Mouse (Mus musculus) stomach, postnatal 0 days (tissue): ENCODE measurements around the gene Sptbn4. TPM values are rescaled to one million over a fixed set of nuclear protein-coding genes. Genes with fewer than 3 reads are reported as not detected.

Experiments used
- ATAC-seq: fragments of 200-750 bp; cut with Nextera tagmentation; 2 replicates; pipeline ENCODE4 v1.8.0; 2017; ENCODE audit not compliant: low FRiP score, low TSS enrichment
- DNase-seq: peaks from one replicate; pipeline ENCODE4 v3.0.0-alpha.2; 2016; ENCODE audit warnings: low spot score
- H3K27ac ChIP-seq: fragments of 300-500 bp; sonication (generic); replicated peaks from 2 replicates; pipeline ENCODE4 v1.5.1; 2014; ENCODE audit warnings: mild to moderate bottlenecking, control low read depth
- H3K27me3 ChIP-seq: fragments of 300-500 bp; sonication (generic); 2 replicates; pipeline ENCODE4 v1.6.1; 2014; ENCODE audit warnings: low read length; ENCODE audit not compliant: control insufficient read depth, insufficient read depth
- H3K36me3 ChIP-seq: fragments of 300-500 bp; sonication (generic); 2 replicates; pipeline ENCODE4 v1.6.1; 2014; ENCODE audit warnings: low read length, mixed read lengths; ENCODE audit not compliant: control insufficient read depth, insufficient read depth
- H3K4me1 ChIP-seq: fragments of 300-500 bp; sonication (generic); replicated peaks from 2 replicates; pipeline ENCODE4 v1.6.1; 2014; ENCODE audit warnings: antibody characterized with exemption; ENCODE audit not compliant: control insufficient read depth, insufficient read depth
- H3K4me2 ChIP-seq: fragments of 300-500 bp; sonication (generic); replicated peaks from 2 replicates; pipeline ENCODE4 v1.6.1; 2014; ENCODE audit warnings: low read depth, mild to moderate bottlenecking, control low read depth, moderate library complexity
- H3K4me3 ChIP-seq: fragments of 300-500 bp; sonication (generic); 2 replicates; pipeline ENCODE4 v1.5.1; 2014; ENCODE audit warnings: low read depth, low read length, control low read depth
- H3K9ac ChIP-seq: fragments of 300-500 bp; sonication (generic); 2 replicates; pipeline ENCODE4 v1.6.1; 2014; ENCODE audit warnings: mild to moderate bottlenecking, low read length, control low read depth, mixed read lengths
- H3K9me3 ChIP-seq: fragments of 300-500 bp; sonication (generic); 2 replicates; pipeline ENCODE4 v1.6.1; 2016; ENCODE audit warnings: low read length; ENCODE audit not compliant: control insufficient read depth
- CTCF ChIP-seq: IDR thresholded peaks from 2 replicates; pipeline ENCODE4 v1.5.1; 2016; ENCODE audit warnings: antibody characterized with exemption, low read depth, mild to moderate bottlenecking, moderate library complexity
- EP300 ChIP-seq: optimal IDR thresholded peaks from 2 replicates; pipeline ENCODE3; 2016; ENCODE audit warnings: antibody characterized with exemption
- WGBS: fragments of 180-500 bp; shearing (Covaris S2); extraction: QIAGEN DNeasy Blood & Tissue Kit; methylation state at CpG from one replicate; pipeline ENCODE4 v1.1.7; 2014; 5-methylcytosine and 5-hydroxymethylcytosine counted together
- polyA plus RNA-seq: library from polyadenylated mRNA; unstranded; fragments of >200 nt; fragmentation: Nextera tagmentation; extraction: Ambion mirVana; gene quantifications from 2 replicates; pipeline ENCODE4 v1.2.1, GENCODE M21; 2015

Sptbn4 gene
- polyA plus RNA-seq, 1 experiment from 2014 or later, result 0.24 TPM

DNA sequence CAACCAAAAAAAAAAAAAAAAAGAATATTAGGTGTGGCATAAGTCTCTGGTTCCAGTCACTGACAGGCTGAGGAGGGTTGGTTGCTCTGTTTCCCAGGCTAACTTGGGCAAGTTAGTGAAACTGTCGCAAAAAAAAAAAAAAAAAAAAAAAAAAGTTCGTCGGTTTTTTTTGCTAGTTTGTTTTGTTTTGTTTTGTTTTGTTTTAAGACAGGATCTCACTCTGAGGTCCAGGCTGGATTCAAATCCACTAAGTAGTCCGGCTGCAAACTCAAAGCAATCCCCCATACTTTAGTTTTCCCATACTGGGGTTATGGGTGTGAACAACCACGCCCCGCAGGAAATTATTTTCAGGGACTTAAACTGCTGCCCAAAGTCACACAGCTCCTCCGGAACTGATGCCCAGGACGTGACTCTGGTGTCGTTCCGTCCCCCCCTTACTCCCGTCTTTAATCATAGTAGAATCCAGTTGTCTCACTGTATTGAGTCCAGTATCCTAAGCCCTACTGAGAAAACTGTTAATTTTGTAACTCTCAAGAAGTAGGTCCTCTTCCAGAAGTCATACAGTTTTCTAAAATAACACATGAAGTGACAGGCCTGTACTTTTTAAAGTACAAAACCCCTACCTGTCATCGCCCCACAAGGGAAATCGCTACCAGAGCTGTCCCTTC, 38.8 kb upstream of the Sptbn4 start:
- WGBS, result 1% methylated on average over 13 of the region's 13 CpGs
- Histone ChIP-seq H3K27me3 (no peaks in the 10 kb centered on the region), H3K9ac (peak overlapping the region; percentile 51), H3K4me2 (peak overlapping the region; percentile 73), H3K27ac (peak overlapping the region; percentile 87), H3K4me1 (peaks cover 10% of the 10 kb centered on the region; the same call in 1 of the 2 replicates), H3K4me3 (peak overlapping the region; percentile 84), H3K9me3 (no peaks in the 10 kb centered on the region), H3K36me3 (peaks cover 6% of the 10 kb centered on the region)
- no peak for TF ChIP-seq EP300
- TF ChIP-seq CTCF, result no peak
- ATAC-seq (no peak), DNase-seq (no peak)

DNA sequence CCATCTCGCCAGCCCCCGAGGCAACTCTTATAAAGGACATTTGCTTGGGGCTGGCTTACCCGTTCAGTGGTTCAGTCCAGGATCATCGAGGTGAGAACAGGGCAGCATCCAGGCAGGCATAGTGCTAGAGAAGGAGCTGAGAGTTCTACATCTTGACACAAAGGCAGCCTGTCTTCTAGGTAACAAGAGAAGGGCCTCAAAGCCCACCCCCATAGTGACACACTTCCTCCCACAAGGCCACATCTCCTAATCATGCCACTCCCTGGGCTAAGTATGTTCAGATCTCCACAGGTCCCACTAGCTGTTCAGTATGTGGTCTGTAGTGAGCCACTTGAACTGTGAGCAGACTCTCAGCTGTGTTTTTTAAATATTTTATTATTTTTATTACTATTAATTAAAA, 36.4 kb upstream of the Sptbn4 start:
- Histone ChIP-seq H3K27me3 (no peaks in the 10 kb centered on the region), H3K4me3 (no peak overlapping the region), H3K4me1 (peaks cover 4% of the 10 kb centered on the region; the same call in 1 of the 2 replicates), H3K27ac (no peak overlapping the region), H3K9me3 (no peaks in the 10 kb centered on the region), H3K4me2 (no peak overlapping the region), H3K36me3 (no peaks in the 10 kb centered on the region), H3K9ac (no peak overlapping the region)
- ATAC-seq, result no peak
- no peak for DNase-seq
- TF ChIP-seq EP300 (no peak), CTCF (no peak)
- 87% methylated on average over 4 of the region's 4 CpGs for WGBS

DNA sequence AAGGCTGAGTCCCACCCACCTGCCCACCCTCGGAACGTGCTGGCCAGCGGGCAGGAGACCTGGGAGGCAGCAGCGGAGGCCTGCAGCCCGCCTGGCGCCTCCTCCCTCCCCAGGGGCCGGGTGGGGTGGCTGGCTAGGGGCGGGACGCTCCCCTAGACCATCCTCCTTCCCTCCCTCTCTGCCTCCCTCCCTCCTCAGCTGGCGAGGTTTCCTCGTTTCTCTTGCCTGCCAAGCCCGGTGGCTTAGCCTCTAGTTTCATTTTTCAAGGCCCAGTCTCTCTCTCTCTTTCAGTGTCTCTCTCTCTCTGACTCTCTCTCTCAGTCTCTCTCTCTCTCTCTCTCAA, 34.1 kb upstream of the Sptbn4 start:
- Histone ChIP-seq H3K9me3 (no peaks in the 10 kb centered on the region), H3K4me2 (peak overlapping the region; percentile 57), H3K4me3 (peak overlapping the region; percentile 33), H3K27me3 (no peaks in the 10 kb centered on the region), H3K36me3 (no peaks in the 10 kb centered on the region), H3K27ac (peak overlapping the region; percentile 79), H3K9ac (peak overlapping the region; percentile 2), H3K4me1 (no peaks in the 10 kb centered on the region)
- WGBS, result 0% methylated on average over 4 of the region's 12 CpGs
- no peak for TF ChIP-seq EP300
- no peak; the same call in 1 of the 2 replicates for TF ChIP-seq CTCF
- ATAC-seq, result peak; percentile 97
- peak; percentile 99 for DNase-seq

DNA sequence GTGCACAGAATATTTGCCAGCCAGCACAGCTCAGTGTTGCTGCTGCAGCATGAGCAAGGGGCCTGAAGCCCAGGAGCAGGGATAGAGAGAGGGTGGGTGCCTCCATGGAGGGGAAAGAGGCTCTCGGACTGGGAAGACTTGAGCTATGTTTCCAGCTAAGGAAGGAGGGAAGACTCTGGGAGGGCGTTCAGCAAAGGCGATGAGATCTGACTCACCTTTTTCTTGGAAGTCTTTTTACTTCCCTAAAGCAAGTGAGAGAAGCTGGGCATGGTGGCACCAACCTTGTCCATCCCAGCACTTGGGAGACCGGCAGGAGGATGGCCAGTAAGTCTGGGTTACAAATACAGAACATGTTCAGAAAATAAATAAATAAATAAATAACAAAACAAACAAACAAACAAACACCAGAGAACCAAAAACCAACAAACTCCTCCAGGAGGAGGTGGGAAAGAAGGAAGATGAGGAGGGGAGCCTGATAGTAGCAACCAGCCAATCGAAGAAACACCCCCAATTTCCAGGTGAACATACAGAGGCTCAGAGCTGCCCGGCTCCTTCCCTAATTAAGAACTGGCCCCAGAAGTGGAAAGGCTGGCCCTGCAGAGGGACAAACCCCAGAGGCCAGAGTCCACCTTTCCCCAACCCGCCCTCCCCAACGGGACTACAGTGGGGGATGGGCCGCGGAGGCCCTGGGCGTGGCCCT, 33.6 kb upstream of the Sptbn4 start:
- H3K4me3 ChIP-seq, result peak overlapping the region; percentile 33
- H3K4me2 ChIP-seq, result peak overlapping the region; percentile 57
- ATAC-seq (peak; percentile 38), DNase-seq (peak; percentile 45)
- no peak for TF ChIP-seq CTCF
- TF ChIP-seq EP300, result peak; percentile 8
- peaks cover 4% of the 10 kb centered on the region; the same call in 1 of the 2 replicates for H3K36me3 ChIP-seq
- no peaks in the 10 kb centered on the region for H3K4me1 ChIP-seq
- no peaks in the 10 kb centered on the region for H3K9me3 ChIP-seq
- no peaks in the 10 kb centered on the region for H3K27me3 ChIP-seq
- peak overlapping the region; percentile 79 for H3K27ac ChIP-seq
- 4% methylated on average over 11 of the region's 11 CpGs for WGBS
- peak overlapping the region; percentile 2 for H3K9ac ChIP-seq

DNA sequence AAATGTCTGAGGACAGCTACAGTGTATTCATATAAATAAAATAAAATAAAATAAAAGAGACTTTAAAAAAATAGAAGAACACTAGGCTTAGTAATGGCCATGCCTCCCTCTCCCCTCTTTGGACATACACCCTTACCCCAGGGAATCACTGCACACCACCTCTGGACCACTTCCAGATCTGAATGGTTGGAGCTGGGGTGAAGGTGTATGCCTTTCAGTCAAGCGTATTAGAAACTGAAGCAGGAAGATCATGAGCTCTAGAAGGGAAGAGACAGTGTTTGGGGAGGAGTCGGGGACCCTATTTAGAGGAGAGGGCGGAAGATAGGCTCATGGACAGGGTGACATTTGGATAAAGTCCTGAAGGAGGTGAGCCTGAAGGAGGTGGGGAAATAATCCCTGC, 33.0 kb upstream of the Sptbn4 start:
- WGBS, result 50% methylated on average over 3 of the region's 3 CpGs

DNA sequence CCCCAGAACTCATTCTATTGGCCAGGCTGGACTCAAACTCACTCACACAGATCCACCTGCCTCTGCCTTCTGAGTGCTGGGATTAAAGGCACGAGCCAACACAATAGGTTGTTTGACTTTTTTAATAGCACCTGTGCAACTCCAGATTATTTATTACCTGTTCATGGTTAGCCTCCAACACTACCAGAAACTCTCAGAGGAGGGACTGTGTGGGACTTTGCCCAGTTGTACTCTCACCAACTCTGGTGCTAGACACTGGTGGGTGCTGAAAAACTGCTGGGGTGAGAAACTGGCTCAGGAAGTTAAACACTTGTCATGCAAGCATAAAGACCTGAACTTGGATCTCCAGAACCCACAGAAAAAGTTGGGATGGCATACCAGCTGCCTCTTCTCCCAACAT, 32.3 kb upstream of the Sptbn4 start:
- no peak for ATAC-seq
- peaks cover 4% of the 10 kb centered on the region; the same call in 1 of the 2 replicates for H3K36me3 ChIP-seq
- H3K4me3 ChIP-seq, result no peak overlapping the region
- 24% methylated on average over 1 of the region's 1 CpGs for WGBS
- TF ChIP-seq EP300 (no peak), CTCF (no peak)
- H3K4me1 ChIP-seq, result no peaks in the 10 kb centered on the region
- H3K27ac ChIP-seq, result peak overlapping the region; percentile 79
- H3K9me3 ChIP-seq, result no peaks in the 10 kb centered on the region
- no peak overlapping the region for H3K9ac ChIP-seq
- no peak overlapping the region; the same call in 1 of the 2 replicates for H3K4me2 ChIP-seq
- DNase-seq, result no peak
- no peaks in the 10 kb centered on the region for H3K27me3 ChIP-seq

More for the DNA sequence above, 33.0 kb upstream of the Sptbn4 start:
- Histone ChIP-seq H3K27ac (peak overlapping the region; percentile 79), H3K27me3 (no peaks in the 10 kb centered on the region), H3K9me3 (no peaks in the 10 kb centered on the region), H3K4me1 (no peaks in the 10 kb centered on the region), H3K4me3 (peak overlapping the region; percentile 33; the same call in 1 of the 2 replicates), H3K4me2 (peak overlapping the region; percentile 57), H3K36me3 (peaks cover 4% of the 10 kb centered on the region; the same call in 1 of the 2 replicates), H3K9ac (no peak overlapping the region)
- no peak for ATAC-seq
- TF ChIP-seq EP300 (no peak), CTCF (no peak)
- no peak for DNase-seq
